Mouse (Mus musculus) lung, postnatal 36 days (tissue): ENCODE data around the gene Coa7.
A peak's percentile ranks its signal among the peaks of the same experiment; 100 is the strongest.
"Not testable (repeated sequence)": the region's sequence is repeated elsewhere in the genome, so short reads cannot be mapped to it uniquely, and the experiment has no call there.

Source experiments
- DNase-seq: peaks from one replicate; pipeline ENCODE4 v3.0.0; 2022; ENCODE audit warnings: mixed read lengths

The Coa7 gene

GRCm38 (mm10) chr4:108344631-108345083 lies 16.7 kb downstream of the Coa7 start:
- no peak for DNase-seq

DNA sequence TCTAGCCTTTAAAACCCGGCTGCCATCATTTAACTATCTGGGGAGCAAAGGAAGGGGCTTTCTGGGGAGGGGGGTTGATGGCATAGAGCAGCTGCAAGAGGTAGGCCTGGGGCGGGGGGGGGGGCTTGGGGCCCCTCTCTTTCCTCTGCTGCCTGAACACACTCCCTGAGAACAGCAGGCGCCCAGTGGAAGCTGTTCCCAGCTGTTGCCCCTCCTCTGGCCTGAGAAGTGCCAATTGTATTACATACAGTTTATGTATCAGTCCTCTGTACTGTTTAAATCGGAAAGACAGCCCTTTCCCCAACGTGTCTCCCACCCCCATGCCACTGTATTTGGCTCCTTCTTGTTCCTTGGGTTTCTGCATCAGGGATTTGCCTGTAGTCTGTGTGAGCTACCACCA lies 17.9 kb downstream of the Coa7 start:
- no peak for DNase-seq

DNA sequence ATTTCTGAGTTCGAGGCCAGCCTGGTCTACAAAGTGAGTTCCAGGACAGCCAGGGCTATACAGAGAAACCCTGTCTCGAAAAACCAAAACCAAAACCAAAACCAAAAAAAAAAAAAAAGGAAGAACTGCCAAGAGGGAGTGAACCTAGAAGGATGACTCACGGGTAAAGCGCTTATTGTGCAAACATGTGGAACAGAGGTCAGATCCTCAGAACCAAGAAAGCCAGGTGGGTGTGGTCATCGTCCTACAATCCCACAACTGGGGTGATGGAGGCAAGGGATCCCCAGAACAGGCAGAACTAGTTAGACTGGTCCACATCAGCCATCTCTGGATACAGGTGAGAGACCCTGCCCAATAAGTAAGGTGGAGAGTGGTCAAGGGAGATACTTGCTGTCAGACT lies 19.2 kb downstream of the Coa7 start:
- DNase-seq = peak; percentile 59

- DNase-seq = no peak
These were observed 20.4 kb downstream of the Coa7 start for GRCm38 (mm10) chr4:108348256-108348875.

GRCm38 (mm10) chr4:108349064-108349463 lies 21.1 kb downstream of the Coa7 start:
- DNase-seq = no peak

GRCm38 (mm10) chr4:108349836-108350547 lies 22.1 kb downstream of the Coa7 start:
- no peak for DNase-seq

DNA sequence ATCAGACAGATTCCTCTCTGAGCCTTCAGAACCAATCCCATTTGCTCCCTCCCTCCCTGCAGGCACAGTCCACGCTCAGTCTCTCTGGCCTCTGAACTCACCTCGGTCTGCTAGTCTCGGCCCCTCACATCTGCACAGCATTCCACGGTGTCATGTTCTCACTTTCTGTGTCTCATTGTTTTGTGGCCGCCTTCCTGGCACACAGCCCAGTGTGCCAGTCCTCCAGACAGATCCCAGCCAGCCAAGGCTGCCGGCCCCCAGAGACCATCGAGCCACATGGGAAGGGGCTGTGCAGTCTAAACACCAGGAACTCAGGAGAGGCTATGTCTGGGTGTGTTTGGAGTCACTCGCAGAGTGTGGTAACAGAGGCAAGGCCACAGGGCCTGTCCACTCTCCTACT lies 22.9 kb downstream of the Coa7 start:
- DNase-seq = peak; percentile 37

DNA sequence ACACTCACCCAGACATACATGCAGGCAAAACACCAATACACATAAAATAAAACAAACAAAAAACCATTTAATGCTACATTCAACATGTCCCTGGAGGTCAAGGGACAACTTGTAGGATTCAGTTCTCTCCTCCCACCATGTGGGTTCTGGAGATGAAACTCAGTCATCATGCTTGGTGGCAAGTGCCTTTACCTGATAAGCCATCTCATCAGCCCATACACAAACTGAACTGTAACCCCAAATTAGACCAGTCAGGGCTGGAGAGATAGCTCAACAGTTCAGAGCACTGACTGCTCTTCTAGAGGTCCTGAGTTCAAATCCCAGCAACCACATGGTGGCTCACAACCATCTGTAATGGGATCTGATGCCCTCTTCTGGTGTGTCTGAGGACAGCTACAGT lies 25.7 kb downstream of the Coa7 start:
- DNase-seq = not testable (repeated sequence)

GRCm38 (mm10) chr4:108357458-108357857 lies 29.5 kb downstream of the Coa7 start:
- DNase-seq = no peak

GRCm38 (mm10) chr4:108358498-108358897 lies 30.6 kb downstream of the Coa7 start:
- no peak for DNase-seq

- DNase-seq = peak; percentile 24
These were observed 32.5 kb downstream of the Coa7 start for GRCm38 (mm10) chr4:108360136-108361055.

DNA sequence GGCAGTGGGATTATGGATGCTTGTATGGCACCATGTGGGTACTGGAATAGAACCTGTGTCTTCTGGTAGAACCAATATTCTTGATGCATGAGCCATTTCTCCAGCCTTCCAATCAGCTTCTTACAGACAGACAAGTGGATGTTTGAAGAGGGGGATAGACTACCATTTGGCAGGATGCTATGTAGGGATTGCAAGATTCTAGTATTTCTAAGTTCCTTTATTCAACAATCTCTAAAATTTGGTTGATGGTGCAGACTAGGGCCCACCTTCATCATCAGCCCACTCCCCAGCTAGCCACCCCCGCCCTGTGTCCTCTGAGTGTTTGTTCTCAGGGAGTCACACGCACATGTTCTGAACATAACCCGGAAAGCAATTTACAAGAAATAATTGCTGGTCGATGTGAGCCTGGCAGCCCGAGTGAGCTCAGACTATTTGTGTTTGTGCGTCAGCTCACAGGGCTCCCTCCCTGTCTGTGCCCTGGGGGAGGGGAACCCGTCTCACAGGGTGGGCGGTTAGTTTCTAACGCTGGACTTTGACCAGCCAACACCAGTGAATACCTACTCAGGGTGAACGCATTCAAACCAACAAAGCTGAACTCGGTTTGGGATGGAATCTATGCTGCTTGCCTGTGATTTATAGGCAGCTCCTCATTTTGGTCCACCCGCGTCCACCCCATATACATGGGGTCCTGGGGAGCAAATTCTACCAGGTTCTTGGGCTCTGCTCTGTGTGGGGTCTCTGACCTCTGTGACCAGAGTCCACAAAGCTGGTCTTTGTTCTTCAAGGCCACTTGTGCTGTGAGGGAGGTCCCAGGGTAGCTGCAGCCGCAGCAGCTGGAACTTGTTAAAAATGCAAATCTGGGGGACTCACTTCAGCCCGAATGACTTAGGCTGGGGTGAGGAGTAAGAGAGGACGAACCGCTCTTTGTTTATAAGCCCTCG lies 34.7 kb downstream of the Coa7 start:
- DNase-seq = no peak

DNA sequence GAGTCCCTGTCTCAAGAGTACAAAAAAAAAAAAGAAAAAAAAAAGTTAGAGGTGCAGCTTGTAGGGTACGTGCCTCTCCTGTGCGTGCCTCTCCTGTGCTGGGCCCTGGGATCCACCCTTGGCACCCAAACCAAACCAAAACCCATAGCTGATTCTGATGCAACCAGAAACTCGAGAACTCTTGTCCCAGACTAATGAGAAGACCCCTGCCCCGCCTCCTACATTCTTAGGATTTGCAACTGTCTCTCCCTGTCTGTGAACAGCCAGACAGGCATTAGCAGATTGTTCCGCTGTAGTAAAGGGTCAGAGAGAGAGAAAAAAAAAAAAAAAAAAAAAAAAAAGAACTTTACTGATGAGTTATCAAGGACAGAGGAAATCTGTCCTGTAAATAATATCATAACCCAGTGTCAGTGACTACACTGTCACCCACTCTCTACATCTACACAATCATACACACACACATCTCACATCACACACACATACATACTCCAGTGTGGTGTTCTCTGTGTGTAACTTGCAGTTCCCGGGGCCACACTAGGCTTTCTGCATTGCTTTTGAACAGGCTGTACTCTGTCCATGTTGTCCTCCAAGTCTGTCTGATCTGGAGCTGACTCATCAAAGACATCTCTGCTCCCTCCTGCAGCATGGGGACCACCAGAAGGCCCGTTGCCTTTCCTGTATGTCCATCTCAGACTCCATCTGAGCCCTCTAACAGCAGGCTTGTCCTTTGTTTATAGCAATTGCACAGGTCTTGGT lies 35.6 kb downstream of the Coa7 start:
- no peak for DNase-seq

GRCm38 (mm10) chr4:108364111-108364476 lies 36.2 kb downstream of the Coa7 start:
- DNase-seq = no peak

DNA sequence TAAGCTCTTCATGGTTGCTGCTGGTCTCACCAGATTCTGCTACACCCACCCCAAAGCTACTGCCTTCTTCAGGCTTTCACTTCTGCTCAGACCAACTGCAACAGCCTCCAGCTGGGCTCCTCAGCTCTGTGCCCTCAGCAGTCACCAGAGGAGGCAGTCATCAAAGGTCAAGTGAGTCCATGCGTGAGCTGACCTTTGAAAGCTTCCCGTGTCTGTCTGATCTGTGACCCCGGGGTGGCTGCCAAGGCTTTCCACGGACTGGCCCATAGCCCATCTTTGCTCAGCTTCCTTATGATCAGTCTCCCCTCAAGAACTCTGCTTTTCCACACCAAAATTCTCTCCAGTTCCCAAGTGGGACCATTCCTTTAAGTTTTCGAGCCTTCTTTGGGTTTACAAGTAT lies 41.3 kb downstream of the Coa7 start:
- no peak for DNase-seq

DNA sequence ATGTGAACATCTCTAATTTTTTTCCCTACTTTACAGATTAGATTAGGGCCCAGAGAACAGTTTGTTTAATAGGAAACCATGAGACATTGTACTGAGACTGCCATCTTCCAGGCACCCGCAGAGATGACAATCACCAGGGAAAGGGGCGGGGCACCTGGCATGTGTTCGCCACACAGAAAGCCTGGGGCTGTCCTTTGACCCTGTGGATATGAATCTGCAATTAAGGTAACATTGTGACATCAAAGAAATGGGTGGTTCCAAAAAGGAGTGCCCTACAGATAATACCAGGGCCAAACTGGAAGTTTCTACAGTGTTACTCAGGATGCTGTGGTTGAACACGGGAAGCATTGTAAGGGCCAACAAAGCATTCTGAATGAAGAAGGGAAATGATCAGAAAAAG lies 42.5 kb downstream of the Coa7 start:
- no peak for DNase-seq

DNA sequence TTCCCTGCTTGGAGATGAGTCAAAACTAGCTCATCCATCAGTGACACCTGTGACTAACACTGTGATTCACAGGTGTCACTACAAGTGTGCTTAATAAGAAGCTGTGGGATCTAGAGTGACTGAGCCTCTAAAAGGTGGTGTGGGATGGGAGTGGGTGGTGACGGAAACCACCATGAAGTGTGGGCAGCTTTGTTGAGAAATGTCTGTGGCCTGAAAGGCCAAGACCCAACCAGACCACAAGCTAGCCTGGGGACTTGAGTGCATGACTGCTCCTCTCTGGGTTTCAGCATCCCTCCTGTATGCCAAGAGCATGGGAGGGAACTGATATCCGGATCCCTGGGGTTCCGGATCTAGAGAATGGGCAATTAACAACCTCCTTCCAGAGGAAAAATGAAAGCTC lies 43.5 kb downstream of the Coa7 start:
- DNase-seq = no peak

DNA sequence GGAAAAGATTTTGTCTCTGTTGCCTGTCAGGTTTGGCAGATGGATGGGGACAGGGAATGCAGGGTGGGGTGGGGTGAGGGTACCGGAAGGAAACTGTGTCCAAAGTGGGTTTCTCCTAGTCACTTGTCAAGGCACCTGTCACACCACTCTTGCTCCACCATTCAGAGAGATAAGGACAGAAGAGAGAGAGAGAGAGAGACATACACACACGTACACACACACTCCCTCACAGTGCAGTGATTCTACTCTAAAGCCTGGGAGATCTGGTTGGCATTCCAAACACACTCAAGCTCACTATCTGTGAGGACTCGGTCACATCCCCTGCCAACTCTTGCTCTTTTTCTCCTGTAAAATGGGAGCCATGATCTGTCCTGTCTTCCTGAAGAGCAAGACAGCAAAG lies 44.2 kb downstream of the Coa7 start:
- no peak for DNase-seq

DNA sequence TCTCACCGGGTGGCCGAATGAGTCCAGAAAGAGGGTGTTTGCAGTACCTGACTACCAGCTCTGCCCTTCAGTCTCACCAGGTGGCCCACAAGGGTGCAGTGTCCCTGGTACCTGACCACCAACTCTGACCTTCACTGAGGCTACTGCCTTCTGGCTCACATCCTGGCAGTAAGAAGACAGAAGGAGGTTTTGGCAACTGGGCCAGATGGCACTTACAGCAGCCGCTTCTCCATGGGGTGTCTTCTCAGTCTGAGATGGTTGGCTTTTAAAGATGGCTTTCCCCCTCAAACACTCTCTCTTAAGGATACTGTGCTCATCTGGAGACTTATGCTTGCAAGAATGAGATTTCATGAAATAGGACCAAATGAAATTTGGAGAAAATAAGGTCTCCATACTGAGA lies 51.5 kb downstream of the Coa7 start:
- no peak for DNase-seq

DNA sequence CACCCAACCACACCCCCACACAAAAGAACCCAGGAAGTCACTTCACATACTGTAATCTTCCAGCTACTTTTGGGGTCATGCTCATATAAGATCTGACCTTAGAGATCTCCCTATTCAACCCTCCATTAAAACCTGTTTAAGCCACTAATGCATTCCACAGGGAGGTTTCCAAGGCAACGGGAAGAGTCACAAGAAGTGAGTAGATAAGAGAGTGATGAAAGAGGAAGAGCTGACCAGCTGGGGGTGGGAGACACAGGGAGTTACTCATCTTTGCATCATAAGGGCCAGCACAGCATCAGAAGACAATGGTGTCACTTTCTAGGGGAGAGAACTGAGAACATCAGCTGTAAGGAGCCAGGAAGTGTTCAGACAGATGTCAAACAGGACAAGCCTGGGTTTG lies 52.2 kb downstream of the Coa7 start:
- no peak for DNase-seq

DNA sequence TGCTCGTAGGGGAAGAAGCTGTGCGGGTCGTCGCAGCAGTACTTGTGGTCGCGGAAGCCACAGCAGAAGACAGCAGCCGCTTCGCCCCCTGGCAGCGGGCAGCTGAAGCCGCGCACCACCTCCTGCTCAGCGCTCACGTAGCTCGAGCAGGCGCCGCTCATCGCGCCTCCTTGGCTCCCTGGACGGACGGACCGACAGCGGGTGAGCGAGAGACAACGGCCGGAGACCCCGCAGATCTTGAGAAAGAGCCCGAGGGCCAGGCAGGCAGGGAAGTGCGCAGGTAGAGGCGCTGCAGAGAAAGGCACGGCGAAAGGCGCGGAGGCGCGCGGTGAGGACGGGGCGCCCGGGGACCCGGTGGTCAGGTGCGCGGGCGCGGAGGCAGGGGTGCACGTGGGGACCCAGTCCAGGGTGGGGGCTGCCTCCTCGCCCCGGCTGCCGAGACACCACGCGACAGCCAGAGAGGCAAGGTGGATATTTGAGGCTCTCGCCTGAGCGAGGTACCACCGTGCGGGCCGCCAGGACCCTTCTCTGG lies 55.3 kb downstream of the Coa7 start, which contains the start of gene Shisal2a:
Shisal2a (minus strand) TSS at position 167 of the 532 bp plus-strand sequence.
- no peak for DNase-seq
